Mouse (Mus musculus): ENCODE data around the gene Morn5.

Morn5 gene

DNA sequence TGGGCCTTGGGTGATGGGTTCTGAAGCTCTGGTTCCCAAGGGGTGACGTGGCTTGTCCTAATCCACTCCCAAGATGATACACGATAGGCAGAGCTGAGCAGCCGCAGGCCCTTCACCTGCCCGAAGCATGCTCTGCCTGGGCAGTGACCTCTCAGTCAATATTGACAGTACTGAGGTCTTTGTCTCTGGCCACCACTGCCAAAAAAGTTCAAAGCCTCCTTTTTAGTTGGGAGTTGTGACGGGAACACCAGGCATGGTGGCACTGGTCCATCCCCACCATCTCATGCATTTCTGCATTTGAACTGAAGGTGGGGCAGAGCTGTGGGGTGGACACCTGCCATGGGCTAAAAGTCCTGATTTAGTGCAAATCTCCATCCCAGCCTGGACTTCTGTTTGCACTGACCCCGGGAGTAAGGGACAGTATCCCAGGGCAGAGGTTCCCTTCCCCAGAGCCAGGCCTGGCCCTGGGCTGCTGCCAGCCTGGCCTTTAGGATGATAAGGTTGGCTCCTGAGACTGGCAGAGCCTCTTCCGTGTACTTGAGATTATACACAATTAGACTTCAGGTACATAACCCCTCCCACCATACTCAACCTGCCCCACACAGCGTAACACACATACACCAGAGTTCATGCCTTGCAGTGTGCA, 22.5 kb downstream of the Morn5 start:
- in situ Hi-C loops (cut with MboI, MseI): no loop called here

- in situ Hi-C loops (cut with MboI, MseI): no loop called here
These were observed 24.5 kb downstream of the Morn5 start for GRCm38 (mm10) chr2:36073781-36074180.

DNA sequence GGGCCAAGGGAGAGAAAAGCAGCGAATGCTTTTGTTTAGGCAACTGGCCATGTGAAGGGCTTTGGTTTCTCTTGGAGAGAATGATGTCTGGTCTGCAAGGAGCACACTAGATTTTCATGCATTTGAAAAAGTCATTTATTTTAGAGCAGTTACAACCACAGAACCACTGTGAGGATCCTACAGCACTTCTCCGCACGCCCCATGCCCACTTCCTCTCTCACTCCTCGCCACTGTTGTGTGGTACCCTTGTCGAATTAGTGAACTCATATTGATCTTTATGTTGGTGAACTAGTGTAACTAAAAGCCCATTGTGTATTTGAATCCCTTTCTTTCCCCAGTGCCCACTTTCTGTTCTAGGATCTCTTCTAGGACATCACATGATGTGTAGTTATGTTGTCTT, 26.0 kb downstream of the Morn5 start:
- in situ Hi-C loops (cut with MboI, MseI): no loop called here

DNA sequence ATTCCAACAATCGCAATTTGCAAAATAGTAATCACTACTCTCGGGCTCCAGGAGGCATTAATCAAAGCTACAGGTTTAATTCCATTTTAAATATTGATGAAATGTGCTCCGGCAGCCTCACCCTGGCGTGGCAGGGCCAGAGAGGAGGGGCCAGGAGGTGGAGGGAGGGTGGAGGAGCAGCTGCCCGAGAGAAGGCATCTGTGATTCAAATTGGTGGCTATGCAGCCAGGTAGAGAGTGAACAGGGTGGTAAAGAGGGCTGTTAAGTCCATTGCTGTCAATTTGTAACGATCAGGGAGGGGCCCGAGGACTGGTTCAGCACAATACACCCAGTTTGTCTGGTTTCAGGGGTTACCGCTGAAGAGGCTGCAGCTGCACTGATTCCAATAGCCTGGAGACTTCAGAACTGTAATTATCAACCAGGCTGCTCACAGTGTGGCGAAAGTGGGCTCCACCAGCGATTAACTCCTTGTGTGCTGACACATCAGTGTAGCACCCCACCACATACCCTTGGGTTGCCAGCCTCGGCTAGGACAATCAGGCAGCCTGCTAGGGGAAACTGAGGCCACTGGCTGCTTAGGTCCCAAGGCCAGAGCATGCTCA, 28.0 kb downstream of the Morn5 start:
- in situ Hi-C loops (cut with MboI, MseI): no loop called here

DNA sequence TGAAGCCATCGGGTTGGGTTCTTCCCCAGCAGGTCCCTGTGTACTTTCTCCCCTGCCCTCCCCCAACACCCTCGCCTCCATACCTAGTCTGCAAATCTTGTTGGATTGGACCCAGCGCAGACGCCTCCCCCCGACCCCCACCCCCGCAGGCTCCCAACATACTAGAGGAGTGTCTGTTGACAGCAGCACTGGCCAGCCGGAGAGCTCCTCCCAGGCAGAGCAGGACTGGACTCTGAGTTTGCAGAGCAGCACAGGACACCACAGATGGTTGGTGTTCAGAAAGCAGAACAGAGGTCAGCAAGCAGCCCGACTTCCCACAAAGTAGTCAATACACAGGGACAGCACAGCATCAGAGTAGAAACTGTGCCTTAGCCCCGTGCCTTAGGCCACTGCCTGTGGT, 32.2 kb downstream of the Morn5 start:
- in situ Hi-C loops (cut with MboI, MseI): no loop called here

DNA sequence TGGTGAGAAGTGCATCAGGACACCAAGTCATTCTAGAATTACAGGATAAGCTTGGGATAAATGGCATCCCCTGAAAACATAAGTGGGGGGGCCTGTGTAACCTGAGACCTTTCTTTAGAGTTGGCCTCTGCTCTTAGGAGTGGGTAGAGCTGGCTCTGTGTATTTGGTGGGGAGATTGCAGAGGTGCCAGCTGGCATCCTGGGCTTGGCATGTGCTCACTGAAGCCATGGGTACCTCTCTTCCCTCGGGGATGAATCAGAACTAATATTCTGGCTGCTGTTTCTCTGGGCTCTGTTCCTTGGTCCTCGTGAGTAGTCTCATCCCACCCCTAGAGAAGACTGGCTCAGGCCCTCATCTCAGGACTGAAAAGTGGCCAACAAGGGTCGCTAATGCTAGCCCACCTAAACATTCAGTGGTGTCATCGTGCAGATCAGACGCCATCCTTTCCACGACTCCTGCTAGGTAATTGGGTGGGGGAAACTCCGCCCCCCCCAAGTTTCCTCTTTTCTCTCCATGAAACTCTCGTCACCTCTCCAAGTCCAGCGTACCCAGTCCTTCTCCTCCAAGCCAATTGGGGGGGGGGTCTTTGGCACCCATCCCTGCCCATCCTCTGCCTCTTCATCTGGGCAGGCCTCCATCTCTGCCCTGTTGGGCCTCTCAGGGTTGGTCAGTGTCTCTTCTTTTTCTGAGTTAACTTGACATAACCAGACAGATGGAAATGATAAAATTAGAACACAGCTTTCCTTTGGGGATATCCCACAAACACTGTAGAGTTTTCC, 33.7 kb downstream of the Morn5 start:
- in situ Hi-C loops (cut with MboI, MseI): no loop called here

GRCm38 (mm10) chr2:36085041-36085440, 35.8 kb downstream of the Morn5 start:
- in situ Hi-C loops (cut with MboI, MseI): no loop called here

DNA sequence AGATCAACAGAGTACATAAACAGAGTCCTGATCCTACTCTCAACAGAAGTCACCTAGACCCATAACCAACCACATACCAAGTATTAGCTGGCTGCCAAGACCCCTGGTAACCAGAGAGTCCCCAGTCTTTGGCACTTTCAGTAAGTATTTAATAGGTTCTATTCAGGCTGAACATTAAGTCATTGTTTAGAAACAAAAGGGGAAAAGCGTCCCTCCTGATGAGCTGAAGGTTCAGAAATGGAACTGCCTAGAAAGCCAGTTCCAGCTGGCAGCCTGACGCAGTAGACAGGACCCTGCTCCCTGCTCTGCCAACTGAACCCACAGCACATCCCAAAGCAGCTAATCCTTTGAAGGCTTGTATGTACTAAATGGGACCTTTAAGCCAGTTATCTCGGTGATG, 39.9 kb downstream of the Morn5 start:
- in situ Hi-C loops (cut with MboI, MseI): no loop called here

DNA sequence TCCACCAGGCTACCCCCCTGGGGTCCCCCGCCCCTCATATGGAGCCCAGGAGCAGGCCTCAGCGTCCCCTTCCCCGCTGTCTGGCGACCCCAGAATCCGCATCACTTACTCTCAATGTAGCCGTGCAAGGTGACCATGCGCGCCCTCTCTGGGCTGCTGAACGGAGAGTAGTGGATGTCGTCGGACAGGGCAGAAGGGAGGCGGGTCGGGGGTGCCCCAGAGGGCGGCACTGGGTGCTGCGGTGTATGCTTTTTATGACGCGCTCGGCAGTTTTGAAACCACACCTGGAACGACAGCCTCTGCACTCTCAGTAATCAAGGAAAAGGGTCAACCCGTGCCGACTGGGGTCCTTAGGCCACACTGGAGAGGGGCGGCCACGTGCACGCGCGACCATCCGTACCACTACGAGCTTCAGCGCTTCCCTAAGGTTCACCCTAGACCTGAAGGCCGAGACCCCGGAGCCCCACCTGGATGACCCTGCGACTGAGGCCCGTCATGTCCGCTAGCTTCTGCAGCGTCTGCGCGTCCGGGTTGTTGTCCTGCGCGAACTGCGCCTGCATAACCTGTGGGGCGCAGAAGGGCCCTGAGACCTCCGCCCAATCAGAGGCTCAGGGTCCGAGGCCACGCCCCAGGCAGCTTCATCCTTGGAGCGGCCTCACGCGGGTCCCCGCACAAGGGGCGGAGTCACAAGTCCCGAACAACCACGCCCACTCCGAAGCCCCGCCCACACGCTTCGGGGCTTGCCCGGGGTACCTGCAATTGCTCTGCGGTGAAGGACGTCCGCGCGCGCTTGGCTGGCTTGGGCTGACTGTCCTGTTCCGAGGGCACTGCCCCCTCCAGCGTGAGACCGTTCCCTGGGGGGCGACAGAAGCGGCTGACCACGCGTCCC, 41.8 kb downstream of the Morn5 start:
- in situ Hi-C loops (cut with MboI, MseI): no loop called here

GRCm38 (mm10) chr2:36092748-36093147, 43.5 kb downstream of the Morn5 start:
- in situ Hi-C loops (cut with MboI, MseI): no loop called here

DNA sequence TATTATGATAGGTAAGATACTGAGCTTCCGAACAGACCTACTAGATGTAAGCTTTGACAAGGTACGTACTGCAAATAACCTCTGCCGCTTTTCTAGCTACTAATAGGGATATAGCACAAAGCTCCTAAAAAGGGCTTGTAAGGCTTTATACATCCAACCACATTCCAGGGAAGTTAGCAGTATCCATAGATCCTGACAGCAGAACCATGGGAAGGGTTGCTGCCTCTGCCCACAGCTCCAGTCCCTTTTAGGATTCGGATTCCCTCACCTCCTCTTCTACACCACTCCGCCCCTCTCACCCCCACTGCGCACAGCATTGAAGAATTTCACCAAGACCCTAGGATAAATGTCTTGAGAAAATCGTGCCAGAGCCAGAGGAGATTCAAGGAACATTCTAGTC, 44.0 kb downstream of the Morn5 start:
- in situ Hi-C loops (cut with MboI, MseI): no loop called here

GRCm38 (mm10) chr2:36093914-36094475, 44.7 kb downstream of the Morn5 start:
- in situ Hi-C loops (cut with MboI, MseI): no loop called here

DNA sequence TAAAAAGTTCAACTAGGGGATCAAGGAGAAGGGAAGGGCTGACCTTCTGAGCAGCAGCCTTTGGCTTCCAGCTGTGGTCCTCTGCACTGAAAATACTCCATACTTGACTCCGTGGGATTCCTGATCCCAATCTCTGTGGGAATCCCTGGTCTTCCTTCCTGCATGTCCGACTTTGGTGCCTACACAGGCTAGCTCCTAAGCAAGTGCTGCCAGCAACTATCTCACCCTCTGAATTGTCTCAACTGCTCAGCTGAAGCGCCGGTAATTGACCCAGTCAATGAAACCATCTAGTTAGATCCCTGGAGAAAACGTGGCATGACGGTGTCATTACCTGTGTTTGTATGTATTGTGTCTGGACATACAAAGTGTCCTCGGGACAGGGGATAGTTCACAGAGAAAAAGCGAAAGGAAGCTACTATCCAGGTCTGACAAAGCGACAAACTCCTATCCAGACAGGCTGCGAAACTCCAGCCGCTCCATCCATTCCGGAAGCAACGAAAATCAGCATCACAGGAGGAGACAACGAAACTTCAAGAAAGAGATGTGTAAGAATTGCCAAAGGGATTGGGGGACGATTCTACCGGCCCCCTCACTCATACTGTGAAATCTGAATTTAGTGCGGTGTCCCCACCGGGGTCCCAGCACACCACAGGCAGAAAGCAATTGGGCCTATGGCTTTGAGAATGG, 48.0 kb downstream of the Morn5 start:
- in situ Hi-C loops (cut with MboI, MseI): no loop called here

- in situ Hi-C loops (cut with MboI, MseI): no loop called here
These were observed 48.8 kb downstream of the Morn5 start for GRCm38 (mm10) chr2:36098021-36098420.

DNA sequence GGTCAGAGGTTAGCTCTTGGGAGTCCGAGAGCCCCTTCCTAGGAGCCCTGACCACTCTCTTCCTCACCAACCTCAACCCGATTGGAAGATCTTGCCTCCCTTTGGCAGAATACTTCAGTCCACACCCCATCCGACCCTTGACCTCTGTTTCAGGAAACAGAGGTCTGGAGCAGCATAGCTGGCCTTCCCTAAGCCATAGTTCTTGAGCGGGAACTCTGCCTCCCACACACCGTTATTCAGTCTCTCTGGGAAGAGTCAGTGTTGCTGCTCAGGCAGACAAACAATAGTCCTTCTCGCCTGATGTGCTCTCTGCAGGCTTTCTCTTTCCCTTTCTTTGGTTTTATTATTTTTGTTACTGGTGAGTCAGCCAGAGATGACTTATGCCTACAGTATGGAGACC, 50.5 kb downstream of the Morn5 start:
- in situ Hi-C loops (cut with MboI, MseI): loop anchor here (5.0 kb wide), 1 partner anchor 113 kb away; no protein-coding TSS in a partner anchor

DNA sequence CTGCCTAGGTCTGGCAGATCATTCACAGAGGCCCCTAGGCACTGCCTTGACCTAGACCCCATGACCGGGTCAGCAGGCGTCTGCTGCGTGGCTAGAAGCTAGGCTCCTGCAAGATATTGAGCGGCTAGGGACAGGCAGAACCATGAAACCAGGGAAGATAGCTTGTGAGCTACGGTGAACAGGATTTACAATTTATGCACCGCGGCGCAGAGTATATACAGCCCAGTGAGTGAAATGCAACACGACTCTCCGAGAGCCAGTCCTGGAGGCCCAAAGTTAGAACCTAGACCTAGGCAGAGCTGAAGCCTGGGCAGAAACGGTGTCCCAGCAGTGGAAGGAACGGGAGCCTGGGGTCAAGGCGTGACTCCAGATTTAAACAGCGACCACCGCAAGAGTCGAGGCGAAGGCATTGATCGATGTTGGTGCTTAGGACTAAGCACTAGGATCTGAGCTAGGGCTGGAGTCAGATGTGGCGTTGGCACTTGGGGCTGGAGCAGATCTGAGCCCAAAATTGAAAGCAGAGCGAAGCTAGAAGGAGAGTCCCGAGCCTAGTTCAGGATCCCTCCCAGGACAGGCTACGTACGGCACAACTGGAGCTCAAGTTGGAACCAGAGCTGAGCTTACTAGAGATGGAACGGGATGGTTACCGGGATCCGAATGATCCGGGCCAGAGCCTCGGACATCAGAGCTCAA, 52.8 kb downstream of the Morn5 start:
- in situ Hi-C loops (cut with MboI, MseI): loop anchor here (5.0 kb wide), 1 partner anchor 110 kb away; no protein-coding TSS in a partner anchor

- in situ Hi-C loops (cut with MboI, MseI): loop anchor here (5.0 kb wide), 1 partner anchor 110 kb away; no protein-coding TSS in a partner anchor
These were observed 53.3 kb downstream of the Morn5 start for GRCm38 (mm10) chr2:36102559-36102946.

DNA sequence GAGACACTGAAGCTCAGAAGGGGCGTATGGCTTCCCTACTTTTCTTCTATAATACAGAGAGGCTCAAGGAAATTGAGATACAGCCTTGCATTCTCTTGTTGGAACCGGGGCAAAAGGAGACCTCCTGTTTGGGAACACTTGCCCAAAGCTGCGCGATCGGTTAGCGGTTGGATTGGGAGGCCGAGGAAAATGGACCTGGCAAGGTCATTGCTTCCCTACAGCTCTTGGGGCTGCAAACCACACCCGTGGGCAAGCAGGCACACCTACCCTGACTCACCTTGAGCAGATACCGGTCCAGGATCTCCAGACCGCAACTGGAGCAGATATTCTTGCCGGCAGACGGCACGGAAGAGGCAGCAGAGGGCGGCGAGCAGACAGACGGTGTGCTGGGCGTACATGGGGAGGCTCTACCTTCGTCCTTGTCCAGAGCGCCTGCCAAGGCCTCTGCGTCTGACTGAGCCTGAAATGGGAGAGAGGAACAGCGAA, 53.9 kb downstream of the Morn5 start:
- in situ Hi-C loops (cut with MboI, MseI): loop anchor here (5.0 kb wide), 1 partner anchor 109 kb away; no protein-coding TSS in a partner anchor

GRCm38 (mm10) chr2:36103555-36104367, 54.5 kb downstream of the Morn5 start:
- in situ Hi-C loops (cut with MboI, MseI): loop anchor here (5.0 kb wide), 1 partner anchor 109 kb away; no protein-coding TSS in a partner anchor

Data from T-helper 1 cell (primary cell).